Mouse (Mus musculus) cerebellum, adult 2 months (tissue): ENCODE measurements around the gene Gpr50. TPM values are rescaled to one million over a fixed set of nuclear protein-coding genes. Genes with fewer than 3 reads are reported as not detected.

Experiments
- DNase-seq, 2 experiments: peaks; one replicate each; pipeline ENCODE4 v3.0.0; 2021
- H3K27ac ChIP-seq: fragments of 200-500 bp; 2 replicates; pipeline ENCODE4 v1.5.1; 2012; ENCODE audit warnings: low read length, control low read depth, inconsistent platforms; ENCODE audit not compliant: insufficient read depth
- H3K27me3 ChIP-seq: fragments of 200-500 bp; 2 replicates; pipeline ENCODE4 v1.6.1; 2012; ENCODE audit warnings: inconsistent platforms, mild to moderate bottlenecking, low read length, moderate library complexity; ENCODE audit not compliant: control insufficient read depth, insufficient read depth
- H3K4me1 ChIP-seq: fragments of 200-500 bp; 2 replicates; pipeline ENCODE4 v1.6.1; 2011; ENCODE audit warnings: low read length; ENCODE audit not compliant: control insufficient read depth, insufficient read depth
- H3K4me3 ChIP-seq: fragments of 200-500 bp; replicated peaks from 2 replicates; pipeline ENCODE3; 2011; ENCODE audit warnings: mild to moderate bottlenecking, low read depth, low read length, control low read depth; ENCODE audit not compliant: insufficient read depth
- CTCF ChIP-seq: fragments of 200-500 bp; IDR thresholded peaks from 2 replicates; pipeline ENCODE4 v1.5.1; 2011; ENCODE audit warnings: low read depth, mild to moderate bottlenecking, control low read depth, low read length, moderate library complexity, borderline replicate concordance; ENCODE audit not compliant: insufficient read depth
- POLR2A ChIP-seq: fragments of 200-500 bp; IDR thresholded peaks from 2 replicates; pipeline ENCODE4 v1.6.1; 2011; ENCODE audit warnings: low read length, control low read depth, borderline replicate concordance; ENCODE audit not compliant: insufficient read depth
- WGBS: fragments of 180-500 bp; shearing (Covaris S2); methylation state at CpG from one replicate; pipeline ENCODE4 v1.1.7; 2018; 5-methylcytosine and 5-hydroxymethylcytosine counted together
- polyA plus RNA-seq: library from polyadenylated mRNA; depleted of rRNA; stranded (reverse); fragments of >200 nt; gene quantifications from 2 replicates; pipeline ENCODE4 v1.2.3, GENCODE M21; 2012; rRNA removed

The Gpr50 gene
- polyA plus RNA-seq: 0.25 and 0.29 TPM in 2 replicates

GRCm38 (mm10) chrX:71663374-71663773 is at the start of gene Gpr50:
Gpr50 (plus strand) TSS chrX:71663667.
- Histone ChIP-seq H3K4me3 (no peak within 1 kb of the TSS), H3K27me3 (peaks cover 8% of the 10 kb centered on the region; the same call in 1 of the 2 replicates)
- TF ChIP-seq CTCF (no peak), POLR2A (no peak)

GRCm38 (mm10) chrX:71622286-71622685 is 41.2 kb upstream of the Gpr50 start:
- Histone ChIP-seq H3K27ac (no peak overlapping the region), H3K4me1 (no peaks in the 10 kb centered on the region), H3K4me3 (no peak overlapping the region), H3K27me3 (no peaks in the 10 kb centered on the region)
- TF ChIP-seq POLR2A (no peak), CTCF (no peak)
- DNase-seq: no peak
- 73% methylated on average over 1 of the region's 1 CpGs for WGBS

More at GRCm38 (mm10) chrX:71663374-71663773, at the start of gene Gpr50:
- no peak within 1 kb of the TSS for H3K27ac ChIP-seq
- 27% methylated on average over 9 of the region's 9 CpGs for WGBS
- H3K4me1 ChIP-seq: no peaks in the 10 kb centered on the region
- no peak for DNase-seq

- Histone ChIP-seq H3K4me1 (no peaks in the 10 kb centered on the region), H3K4me3 (no peak overlapping the region), H3K27me3 (no peaks in the 10 kb centered on the region), H3K27ac (no peak overlapping the region)
- no peak for DNase-seq
- WGBS: 9% methylated on average over 1 of the region's 1 CpGs
- TF ChIP-seq CTCF: no peak
- no peak for TF ChIP-seq POLR2A
Measured at GRCm38 (mm10) chrX:71623843-71624242, 39.6 kb upstream of the Gpr50 start.

GRCm38 (mm10) chrX:71628306-71628705 is 35.2 kb upstream of the Gpr50 start:
- peak; percentile 15 to 36 for DNase-seq
- WGBS: 3% methylated on average over 4 of the region's 4 CpGs
- H3K27ac ChIP-seq: no peak overlapping the region
- H3K4me3 ChIP-seq: no peak overlapping the region
- H3K4me1 ChIP-seq: no peaks in the 10 kb centered on the region
- no peaks in the 10 kb centered on the region for H3K27me3 ChIP-seq
- TF ChIP-seq POLR2A: no peak
- no peak for TF ChIP-seq CTCF

GRCm38 (mm10) chrX:71630709-71631108 is 32.8 kb upstream of the Gpr50 start:
- Histone ChIP-seq H3K27ac (no peak overlapping the region), H3K27me3 (no peaks in the 10 kb centered on the region), H3K4me1 (no peaks in the 10 kb centered on the region), H3K4me3 (no peak overlapping the region)
- DNase-seq: no peak
- TF ChIP-seq CTCF: no peak
- no peak for TF ChIP-seq POLR2A
- WGBS: 47% methylated on average over 4 of the region's 4 CpGs

GRCm38 (mm10) chrX:71631130-71631529 is 32.3 kb upstream of the Gpr50 start:
- no peaks in the 10 kb centered on the region for H3K27me3 ChIP-seq
- DNase-seq: no peak
- H3K4me1 ChIP-seq: no peaks in the 10 kb centered on the region
- WGBS: 48% methylated on average over 1 of the region's 1 CpGs
- TF ChIP-seq POLR2A: no peak
- no peak overlapping the region for H3K27ac ChIP-seq
- no peak overlapping the region for H3K4me3 ChIP-seq

GRCm38 (mm10) chrX:71647958-71648357 is 15.5 kb upstream of the Gpr50 start:
- under 1% methylated on average over 6 of the region's 6 CpGs for WGBS
- Histone ChIP-seq H3K4me1 (no peaks in the 10 kb centered on the region), H3K4me3 (no peak overlapping the region), H3K27me3 (no peaks in the 10 kb centered on the region), H3K27ac (no peak overlapping the region)
- DNase-seq: peak; percentile 40 to 50
- TF ChIP-seq POLR2A (no peak), CTCF (peak; percentile 65; the same call in 1 of the 2 replicates)

GRCm38 (mm10) chrX:71648434-71648833 is 15.0 kb upstream of the Gpr50 start:
- Histone ChIP-seq H3K27me3 (no peaks in the 10 kb centered on the region), H3K27ac (no peak overlapping the region), H3K4me3 (no peak overlapping the region), H3K4me1 (no peaks in the 10 kb centered on the region)
- no peak for DNase-seq
- 5% methylated on average over 1 of the region's 1 CpGs for WGBS
- TF ChIP-seq POLR2A: no peak
- no peak for TF ChIP-seq CTCF

- no peaks in the 10 kb centered on the region for H3K27me3 ChIP-seq
- H3K27ac ChIP-seq: no peak overlapping the region
- H3K4me1 ChIP-seq: no peaks in the 10 kb centered on the region
- TF ChIP-seq CTCF (peak; percentile 40; the same call in 1 of the 2 replicates), POLR2A (no peak)
- DNase-seq: peak; percentile 45 to 49
- no peak overlapping the region for H3K4me3 ChIP-seq
- WGBS: 24% methylated on average over 6 of the region's 6 CpGs
Measured at GRCm38 (mm10) chrX:71648848-71649454, 14.5 kb upstream of the Gpr50 start.
